ENCODE assay signal across 16 mouse cellular contexts in genomic region chr2:157881939-157882338, GRCm38 (mm10). TPM values are rescaled to one million over a fixed set of nuclear protein-coding genes. Genes with fewer than 3 reads are reported as not detected.
A peak's percentile ranks its signal among the peaks of the same experiment; 100 is the strongest.
DNase-seq lines count a peak whose midpoint lies in the region; ATAC-seq lines count a peak whose summit lies in the region.
"Had no signal": no experiment of that assay in that cellular context is flagged by ENCODE, and none has a peak within 500 bp of the region (broad histone marks: within the 10 kb centered on the region; RNA-seq: fewer than 3 reads in every experiment).

No protein-coding gene starts in this region.

- H3K4me1 ChIP-seq in forebrain, embryonic 11.5 days (replicated peaks; ENCODE audit: control insufficient read depth, insufficient read depth, low read length) = peaks cover 9% of the 10 kb centered on the region; the same call in 1 of the 2 replicates
- H3K4me1 ChIP-seq in forebrain, embryonic 15.5 days = peaks cover 29% of the 10 kb centered on the region
- peaks cover 27% of the 10 kb centered on the region for H3K4me1 ChIP-seq in hindbrain, embryonic 14.5 days (replicated peaks; ENCODE audit: control insufficient read depth, insufficient read depth, low read length)
- peaks cover 30% of the 10 kb centered on the region for H3K4me1 ChIP-seq in neural tube, embryonic 14.5 days (ENCODE audit: control insufficient read depth, insufficient read depth, low read length)

- WGBS in forebrain, embryonic 11.5 days = 37% methylated on average over 11 of the region's 11 CpGs
- WGBS in forebrain, embryonic 15.5 days = 34% methylated on average over 11 of the region's 11 CpGs
- 21% methylated on average over 11 of the region's 11 CpGs for WGBS in hindbrain, embryonic 14.5 days
- 7% methylated on average over 11 of the region's 11 CpGs for WGBS in neural tube, embryonic 14.5 days

- H3K4me2 ChIP-seq in forebrain, embryonic 11.5 days (ENCODE audit: low read depth, low read length, severe bottlenecking) = no peak overlapping the region
- H3K4me2 ChIP-seq in forebrain, embryonic 15.5 days (replicated peaks) = no peak overlapping the region
- H3K4me2 ChIP-seq in hindbrain, embryonic 14.5 days (replicated peaks) = no peak overlapping the region
- H3K4me2 ChIP-seq in neural tube, embryonic 14.5 days (ENCODE audit: low read depth, low read length) = no peak overlapping the region
- H3K4me2 ChIP-seq: heart, embryonic 13.5 days had no signal

- H3K36me3 ChIP-seq in forebrain, embryonic 11.5 days (ENCODE audit: control insufficient read depth, insufficient read depth, low read length) = no peaks in the 10 kb centered on the region; the same call in 1 of the 2 replicates
- H3K36me3 ChIP-seq in forebrain, embryonic 15.5 days = peaks cover 13% of the 10 kb centered on the region
- H3K36me3 ChIP-seq in hindbrain, embryonic 14.5 days (replicated peaks; ENCODE audit: control insufficient read depth, insufficient read depth) = peaks cover 21% of the 10 kb centered on the region
- H3K36me3 ChIP-seq in neural tube, embryonic 14.5 days (ENCODE audit: control insufficient read depth, insufficient read depth, low read length) = peaks cover 11% of the 10 kb centered on the region; the same call in 1 of the 2 replicates

- no peak overlapping the region for H3K27ac ChIP-seq in forebrain, embryonic 11.5 days (ENCODE audit: low read depth, low read length)
- H3K27ac ChIP-seq in forebrain, embryonic 15.5 days (replicated peaks) = no peak overlapping the region
- H3K27ac ChIP-seq in hindbrain, embryonic 14.5 days = peak overlapping the region; percentile 62
- H3K27ac ChIP-seq in neural tube, embryonic 14.5 days (ENCODE audit: low read depth, low read length) = peak overlapping the region; percentile 49; the same call in 1 of the 2 replicates
- H3K27ac ChIP-seq: gastrocnemius, adult 2 months; heart, embryonic 13.5 days had no signal

- no peak for ATAC-seq in forebrain, embryonic 11.5 days (replicated peaks; ENCODE audit: low FRiP score)
- ATAC-seq in forebrain, embryonic 15.5 days (replicated peaks) = no peak
- ATAC-seq in hindbrain, embryonic 14.5 days (ENCODE audit: low FRiP score) = no peak
- ATAC-seq in neural tube, embryonic 14.5 days (ENCODE audit: low read depth) = peak; percentile 47; the same call in 1 of the 2 replicates
- no peak for ATAC-seq in erythroid progenitor cell, adult 5-6 weeks (replicated peaks; ENCODE audit: low FRiP score, poor library complexity, severe bottlenecking)
- ATAC-seq: inflammation-experienced regulatory T-cells, adult 6 months had no signal

- no peaks in the 10 kb centered on the region for H3K27me3 ChIP-seq in forebrain, embryonic 11.5 days (ENCODE audit: control insufficient read depth, insufficient read depth, low read length)
- H3K27me3 ChIP-seq in forebrain, embryonic 15.5 days = no peaks in the 10 kb centered on the region
- no peaks in the 10 kb centered on the region for H3K27me3 ChIP-seq in hindbrain, embryonic 14.5 days (ENCODE audit: control insufficient read depth, insufficient read depth, low read length)
- no peaks in the 10 kb centered on the region for H3K27me3 ChIP-seq in neural tube, embryonic 14.5 days (ENCODE audit: control insufficient read depth, insufficient read depth, low read length)

- H3K4me3 ChIP-seq in forebrain, embryonic 11.5 days (ENCODE audit: low read depth, low read length) = no peak overlapping the region
- no peak overlapping the region for H3K4me3 ChIP-seq in forebrain, embryonic 15.5 days
- H3K4me3 ChIP-seq in hindbrain, embryonic 14.5 days (replicated peaks; ENCODE audit: low read length) = no peak overlapping the region
- no peak overlapping the region for H3K4me3 ChIP-seq in neural tube, embryonic 14.5 days (ENCODE audit: low read depth, low read length)
- H3K4me3 ChIP-seq: gastrocnemius, adult 2 months; heart, embryonic 13.5 days had no signal

- DNase-seq in forebrain, embryonic 11.5 days (ENCODE audit: low spot score) = no peak
- peak; percentile 4 for DNase-seq in lung, postnatal 36 days
- no peak for DNase-seq in lung, postnatal 4 days
- DNase-seq in hindbrain, embryonic 14.5 days (ENCODE audit: low spot score) = no peak
- no peak for DNase-seq in frontal cortex, postnatal 36 days (ENCODE audit: low spot score in 2 of 2)
- DNase-seq: adrenal gland, postnatal 14 days; cerebellum, postnatal 14 days; gastrocnemius, adult 2 months; kidney, postnatal 4 days; thymus, adult 2 months had no signal

- H3K9me3 ChIP-seq in forebrain, embryonic 11.5 days (ENCODE audit: control insufficient read depth, low read length) = no peaks in the 10 kb centered on the region
- no peaks in the 10 kb centered on the region for H3K9me3 ChIP-seq in forebrain, embryonic 15.5 days
- no peaks in the 10 kb centered on the region for H3K9me3 ChIP-seq in hindbrain, embryonic 14.5 days (ENCODE audit: control insufficient read depth, low read length)
- no peaks in the 10 kb centered on the region for H3K9me3 ChIP-seq in neural tube, embryonic 14.5 days (ENCODE audit: control insufficient read depth, low read length)
- H3K9me3 ChIP-seq: heart, embryonic 13.5 days had no signal

- 0 out of 2 replicates have a peak overlapping the region, but pooled peaks have one; percentile 27 for H3K9ac ChIP-seq in forebrain, embryonic 11.5 days (ENCODE audit: low read length)
- no peak overlapping the region for H3K9ac ChIP-seq in forebrain, embryonic 15.5 days (replicated peaks)
- H3K9ac ChIP-seq in hindbrain, embryonic 14.5 days = no peak overlapping the region
- H3K9ac ChIP-seq in neural tube, embryonic 14.5 days (replicated peaks; ENCODE audit: low read depth, low read length) = no peak overlapping the region
- H3K9ac ChIP-seq: heart, embryonic 13.5 days had no signal

RNA-seq across cellular contexts. Expression of gene Vstm2l, which starts 32.5 kb away (rescaled TPM):
- 0.86 and 1.3 TPM in 2 replicates for polyA plus RNA-seq in forebrain, embryonic 11.5 days (2014; fragmentation: Nextera tagmentation; extraction: Ambion mirVana)
- polyA plus RNA-seq in forebrain, embryonic 15.5 days (2015; fragmentation: Nextera tagmentation; extraction: Ambion mirVana) = 7.7 and 8.4 TPM in 2 replicates
- polyA plus RNA-seq in hindbrain, embryonic 14.5 days (2014; fragmentation: Nextera tagmentation; extraction: Ambion mirVana) = 48.4 and 48.9 TPM in 2 replicates
- 46.5 and 60.0 TPM in 2 replicates for polyA plus RNA-seq in neural tube, embryonic 14.5 days (2014; fragmentation: Nextera tagmentation; extraction: Ambion mirVana)
- not detected in 2 replicates for total RNA-seq in erythroid progenitor cell, adult 5-6 weeks (2015; ENCODE audit: low replicate concordance)
- total RNA-seq in erythroid progenitor cell, adult 5-6 weeks (2017; ENCODE audit: low replicate concordance) = not detected in 2 replicates
- total RNA-seq: gastrocnemius, adult 2 months; liver, adult 2 months had no signal
- polyA plus RNA-seq: heart, embryonic 13.5 days; inflammation-experienced regulatory T-cells, adult 6 months; liver, adult 2 months had no signal

Comparison
In these comparisons a context has a peak if more than half of its experiments do, and no peak if none do; other contexts are left out.
1. H3K27ac ChIP-seq: peak in hindbrain, embryonic 14.5 days (single experiment) and neural tube, embryonic 14.5 days (single experiment); none in forebrain, embryonic 11.5 days (single experiment) and forebrain, embryonic 15.5 days (single experiment).